Mouse (Mus musculus): ENCODE results near the gene Morn2. TPM values are rescaled to one million over a fixed set of nuclear protein-coding genes. Genes with fewer than 3 reads are reported as not detected.
A peak's percentile ranks its signal among the peaks of the same experiment; 100 is the strongest.

Gene Morn2
- total RNA-seq, 1 experiment from 2014 or later = 11.1 TPM

DNA sequence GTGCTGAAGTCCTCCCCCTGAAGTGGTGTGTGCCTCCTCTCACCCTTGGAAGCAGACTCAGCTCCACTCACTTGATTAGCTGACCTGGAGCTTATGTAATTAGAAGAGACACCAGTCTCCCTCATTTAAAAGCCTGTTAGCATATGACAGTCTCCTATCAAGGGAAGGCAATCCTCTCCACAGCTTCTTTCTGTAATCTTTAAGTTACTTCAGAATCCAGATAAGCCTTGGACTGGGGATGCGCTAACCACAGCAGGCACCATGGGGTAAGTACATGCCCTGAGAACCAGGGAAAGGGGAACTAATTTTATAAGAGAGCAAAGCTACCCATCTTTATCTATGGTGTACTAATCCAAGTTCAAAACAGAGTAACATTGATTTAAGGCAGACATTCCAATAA lies 17.2 kb downstream of the Morn2 start, which contains the start of gene Arhgef33:
TSS of gene Arhgef33 (plus strand) at position 157 of the 400 bp plus-strand sequence.
- no peak for ATAC-seq (replicated peaks in 1 of 2; ENCODE audit: insufficient read depth in 1 of 2, low FRiP score in 2 of 2, low TSS enrichment in 1 of 2, low read depth in 1 of 2, poor library complexity in 2 of 2, severe bottlenecking in 2 of 2)

- ATAC-seq (replicated peaks in 1 of 2; ENCODE audit: insufficient read depth in 1 of 2, low FRiP score in 2 of 2, low TSS enrichment in 1 of 2, low read depth in 1 of 2, poor library complexity in 2 of 2, severe bottlenecking in 2 of 2) = no peak
Measured at GRCm38 (mm10) chr17:80311761-80312160, 21.8 kb downstream of the Morn2 start.

DNA sequence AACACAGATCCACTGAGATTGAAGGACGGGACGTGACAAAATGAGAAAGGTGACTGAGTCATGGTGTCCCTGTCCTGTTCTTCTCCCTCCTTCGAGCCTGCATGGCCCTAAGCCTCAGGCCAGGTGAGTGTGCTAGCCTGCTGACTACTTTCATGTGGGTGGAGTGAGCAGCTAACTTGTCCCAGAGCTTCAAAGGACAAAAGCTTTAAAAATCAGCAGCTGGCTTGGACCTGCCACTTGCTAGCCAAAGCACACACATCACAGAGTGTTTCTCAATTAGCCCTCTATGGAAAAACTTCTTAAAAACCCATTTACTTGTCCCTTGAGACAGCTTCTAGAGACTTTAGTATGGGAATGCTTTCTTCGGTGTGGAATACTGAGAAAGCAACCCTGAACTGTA lies 22.4 kb downstream of the Morn2 start:
- ATAC-seq (replicated peaks in 1 of 2; ENCODE audit: insufficient read depth in 1 of 2, low FRiP score in 2 of 2, low TSS enrichment in 1 of 2, low read depth in 1 of 2, poor library complexity in 2 of 2, severe bottlenecking in 2 of 2) = no peak

DNA sequence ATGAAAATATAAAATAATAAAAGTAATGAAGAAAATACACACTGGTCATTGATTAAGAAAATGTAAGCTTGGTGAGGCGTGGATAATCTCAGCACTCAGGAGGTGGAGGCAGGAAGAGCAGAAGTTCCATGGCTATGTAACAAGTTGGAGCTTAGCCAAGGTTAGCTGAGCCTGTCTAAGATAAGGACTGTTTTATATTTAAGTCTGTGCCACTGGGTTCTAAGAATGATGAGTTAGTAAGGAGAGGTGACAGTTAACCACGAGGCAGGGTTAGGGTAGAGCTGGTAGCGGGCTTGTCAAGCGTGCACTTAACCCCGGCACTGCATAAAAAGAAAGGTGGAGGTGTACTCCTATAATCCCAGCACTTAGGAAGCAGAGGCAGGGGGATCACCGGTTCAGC lies 32.2 kb downstream of the Morn2 start:
- ATAC-seq (replicated peaks in 1 of 2; ENCODE audit: insufficient read depth in 1 of 2, low FRiP score in 2 of 2, low TSS enrichment in 1 of 2, low read depth in 1 of 2, poor library complexity in 2 of 2, severe bottlenecking in 2 of 2) = no peak

DNA sequence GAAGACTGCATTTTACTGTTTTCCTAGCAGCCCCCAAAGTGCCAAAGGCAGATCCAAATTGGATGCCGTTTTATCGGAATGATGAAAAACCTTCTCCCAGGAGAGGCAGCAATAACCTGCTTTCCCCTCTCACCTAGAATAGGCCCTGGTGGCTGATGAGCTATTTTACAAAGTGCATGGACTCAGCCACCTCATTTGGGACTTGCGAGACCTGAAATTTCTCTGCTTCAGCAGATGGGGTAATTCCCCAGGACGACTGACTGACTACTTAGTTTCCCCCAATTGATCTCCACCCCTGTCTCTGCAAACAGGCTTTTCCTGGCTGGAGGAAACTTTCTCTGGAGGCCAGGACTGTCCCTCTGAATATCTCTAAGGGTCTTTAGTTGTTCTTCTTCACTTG lies 33.0 kb downstream of the Morn2 start:
- no peak for ATAC-seq (replicated peaks in 1 of 2; ENCODE audit: insufficient read depth in 1 of 2, low FRiP score in 2 of 2, low TSS enrichment in 1 of 2, low read depth in 1 of 2, poor library complexity in 2 of 2, severe bottlenecking in 2 of 2)

DNA sequence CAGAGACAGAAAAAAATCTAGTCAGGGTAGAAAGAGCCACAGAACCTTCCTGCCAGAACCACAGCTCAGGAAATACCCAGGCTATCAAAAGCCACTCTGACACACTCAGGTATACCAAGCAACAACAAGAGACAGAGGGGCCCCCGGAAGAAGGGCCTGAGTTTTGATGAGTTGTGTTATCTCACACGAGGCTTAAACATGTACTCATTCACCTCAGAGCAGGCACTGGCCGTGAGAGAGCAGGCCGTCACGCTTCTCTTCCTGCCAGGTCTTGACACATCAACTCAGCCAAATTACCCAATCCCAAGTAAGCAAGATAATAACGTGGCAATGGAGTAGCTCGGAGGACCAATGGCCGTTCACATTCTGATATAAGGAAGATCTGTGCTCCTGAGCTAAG lies 33.7 kb downstream of the Morn2 start:
- peak; percentile 43 to 58 for ATAC-seq (replicated peaks in 1 of 2; ENCODE audit: insufficient read depth in 1 of 2, low FRiP score in 2 of 2, low TSS enrichment in 1 of 2, low read depth in 1 of 2, poor library complexity in 2 of 2, severe bottlenecking in 2 of 2)

DNA sequence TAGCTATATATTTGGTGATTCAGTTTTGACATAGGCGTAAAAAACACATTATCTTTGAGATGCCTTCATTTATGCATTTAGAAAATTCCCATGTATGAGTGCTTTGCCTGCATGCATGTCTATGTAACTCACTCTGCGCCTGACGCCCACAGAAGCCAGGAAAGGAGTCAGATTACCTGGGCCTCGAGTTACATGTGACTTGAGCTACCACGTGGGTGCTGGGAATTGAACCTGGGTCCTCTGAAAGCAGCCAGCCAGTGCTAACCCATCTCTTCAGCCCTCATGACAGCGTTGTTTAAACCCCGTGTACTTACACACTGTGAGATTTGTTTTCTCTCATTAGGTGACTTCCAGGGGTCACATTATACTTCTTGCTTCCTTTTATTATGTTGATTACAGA lies 34.5 kb downstream of the Morn2 start:
- ATAC-seq (replicated peaks in 1 of 2; ENCODE audit: insufficient read depth in 1 of 2, low FRiP score in 2 of 2, low TSS enrichment in 1 of 2, low read depth in 1 of 2, poor library complexity in 2 of 2, severe bottlenecking in 2 of 2) = no peak

DNA sequence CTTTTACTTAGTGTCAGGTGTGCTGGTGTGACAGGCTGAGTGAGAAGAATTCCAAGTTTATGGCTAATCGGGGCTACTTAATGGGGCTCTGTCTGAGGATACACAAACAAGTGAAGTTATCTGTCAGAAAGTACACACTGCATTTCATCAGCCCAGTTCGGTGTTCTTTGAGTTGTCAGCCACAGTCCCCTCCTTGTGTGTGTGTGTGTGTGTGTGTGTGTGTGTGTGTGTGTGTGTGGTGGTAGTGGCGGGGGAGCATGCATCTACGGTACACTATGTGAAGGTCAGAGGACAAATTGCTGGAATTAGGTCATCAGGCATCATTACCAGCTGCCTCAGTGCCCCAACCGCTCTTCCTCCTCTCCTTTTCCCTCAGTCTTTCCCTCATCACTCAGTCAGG lies 35.5 kb downstream of the Morn2 start:
- ATAC-seq (replicated peaks in 1 of 2; ENCODE audit: insufficient read depth in 1 of 2, low FRiP score in 2 of 2, low TSS enrichment in 1 of 2, low read depth in 1 of 2, poor library complexity in 2 of 2, severe bottlenecking in 2 of 2) = no peak

DNA sequence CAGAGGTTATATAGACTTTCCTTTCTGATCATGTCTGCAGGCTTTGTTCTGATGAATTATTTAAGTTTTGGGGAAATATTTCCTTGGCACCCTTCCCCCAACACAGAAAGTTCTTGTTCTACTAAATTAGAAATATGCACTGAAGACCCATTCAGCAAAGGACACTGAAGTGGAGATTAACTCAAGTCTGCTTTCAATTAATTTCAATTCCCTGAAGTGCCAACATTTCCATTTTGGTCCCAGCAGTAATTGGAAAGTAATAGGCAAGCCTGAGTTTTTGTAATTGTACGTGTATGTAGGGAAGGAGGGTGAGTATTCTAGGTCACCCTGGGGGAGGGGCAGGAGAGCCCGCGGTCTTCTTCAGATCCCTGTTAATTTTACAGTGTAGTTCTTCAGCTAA lies 36.4 kb downstream of the Morn2 start:
- no peak for ATAC-seq (replicated peaks in 1 of 2; ENCODE audit: insufficient read depth in 1 of 2, low FRiP score in 2 of 2, low TSS enrichment in 1 of 2, low read depth in 1 of 2, poor library complexity in 2 of 2, severe bottlenecking in 2 of 2)

GRCm38 (mm10) chr17:80332386-80332785 lies 42.4 kb downstream of the Morn2 start:
- no peak for ATAC-seq (replicated peaks in 1 of 2; ENCODE audit: insufficient read depth in 1 of 2, low FRiP score in 2 of 2, low TSS enrichment in 1 of 2, low read depth in 1 of 2, poor library complexity in 2 of 2, severe bottlenecking in 2 of 2)

GRCm38 (mm10) chr17:80345277-80345676 lies 55.3 kb downstream of the Morn2 start:
- ATAC-seq (replicated peaks in 1 of 2; ENCODE audit: insufficient read depth in 1 of 2, low FRiP score in 2 of 2, low TSS enrichment in 1 of 2, low read depth in 1 of 2, poor library complexity in 2 of 2, severe bottlenecking in 2 of 2) = no peak

DNA sequence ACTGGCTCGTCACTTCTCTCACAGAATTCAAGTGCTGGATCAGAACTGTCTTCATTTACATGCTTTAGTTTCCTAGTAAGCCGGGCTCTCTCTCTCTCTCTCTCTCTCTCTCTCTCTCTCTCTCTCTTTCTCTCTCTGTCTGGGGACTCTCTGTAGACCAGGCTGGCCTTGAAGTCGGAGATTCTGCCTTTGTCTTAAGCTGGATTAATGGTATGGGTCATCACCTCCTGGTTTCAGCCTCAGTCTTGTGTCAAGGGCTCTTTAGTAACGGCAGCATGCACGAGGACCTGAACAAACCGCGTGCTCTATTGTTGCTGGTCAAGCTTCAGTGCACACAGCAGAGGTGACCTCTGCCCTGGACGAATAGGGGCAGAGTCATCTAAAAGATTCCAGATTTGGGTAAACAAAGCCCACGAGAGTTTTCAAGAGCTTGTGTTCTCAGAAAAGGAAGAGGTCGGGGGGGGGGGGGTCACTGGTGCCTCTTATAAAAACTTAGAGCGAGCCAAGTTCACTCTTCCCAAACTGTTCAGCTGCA lies 56.7 kb downstream of the Morn2 start:
- no peak for ATAC-seq (replicated peaks in 1 of 2; ENCODE audit: insufficient read depth in 1 of 2, low FRiP score in 2 of 2, low TSS enrichment in 1 of 2, low read depth in 1 of 2, poor library complexity in 2 of 2, severe bottlenecking in 2 of 2)

Other genes with a start within 250 kb of the Morn2 start
- gene Hnrnpll, start 227.9 kb upstream of the Morn2 start, total RNA-seq (2017) = 43.3 and 52.2 TPM in 2 replicates
- 10.9 and 12.1 TPM in 2 replicates for gene Galm, start 162.7 kb upstream of the Morn2 start, total RNA-seq (2017)
- gene Srsf7, start 82.9 kb upstream of the Morn2 start, total RNA-seq (2017) = 455 and 472 TPM in 2 replicates
- not detected in 2 replicates for gene Ttc39d, start 82.7 kb upstream of the Morn2 start, total RNA-seq (2017)
- 26.7 and 39.8 TPM in 2 replicates for gene Gemin6, start 65.8 kb upstream of the Morn2 start, total RNA-seq (2017)
- gene Dhx57, start 273 bp downstream of the Morn2 start, total RNA-seq (2017) = 14.5 and 23.8 TPM in 2 replicates
- gene Arhgef33, start 17.2 kb downstream of the Morn2 start, total RNA-seq (2017) = not detected in 2 replicates
- not detected in 2 replicates for gene Gm10190, start 83.3 kb downstream of the Morn2 start, total RNA-seq (2017)
- gene Sos1, start 190.2 kb downstream of the Morn2 start, total RNA-seq (2017) = 12.4 and 13.6 TPM in 2 replicates

All from hematopoietic stem cell, adult 5-6 weeks (primary cell).